Mouse (Mus musculus) layer of hippocampus, adult 2 months (tissue): ENCODE results near the gene Zap70. TPM values are rescaled to one million over a fixed set of nuclear protein-coding genes. Genes with fewer than 3 reads are reported as not detected.

Experiments
- DNase-seq, 2 experiments: peaks; one replicate each; pipeline ENCODE4 v3.0.0; 2022; ENCODE audit warnings: low spot score in 2 of 2
- H3K27ac ChIP-seq: fragments of 200-600 bp; 2 replicates; pipeline ENCODE4 v1.8.1; 2022
- H3K4me3 ChIP-seq: fragments of 200-600 bp; 2 replicates; pipeline ENCODE4 v1.8.1; 2022; ENCODE audit warnings: mild to moderate bottlenecking
- CTCF ChIP-seq: fragments of 200-600 bp; conservative IDR thresholded peaks from 2 replicates; pipeline ENCODE4 v1.8.1; 2022; ENCODE audit warnings: antibody characterized with exemption, mild to moderate bottlenecking, moderate library complexity
- long read RNA-seq, 2 experiments: library from polyadenylated mRNA; stranded (forward); transcript quantifications; one replicate each; pipeline ENCODE4 v2.0.0; 2021; ENCODE audit warnings: borderline mapping rate in 2 of 2
- total RNA-seq, 2 experiments: library from RNA; stranded (reverse); gene quantifications; 2 replicates each; pipeline ENCODE4 v1.2.3; 2021

Zap70 gene
- total RNA-seq = 1 to 10 TPM; 3.9 to 5.0 TPM
- long read RNA-seq, experiment 1, partial matches to known transcripts = 0 of 9 reads
- long read RNA-seq, experiment 1, other reads (novel, unspliced or antisense) = 9 of 9 reads
- long read RNA-seq, experiment 2, partial matches to known transcripts = 2 of 8 reads
- long read RNA-seq, experiment 2, other reads (novel, unspliced or antisense) = 6 of 8 reads

- H3K27ac ChIP-seq = no peak within 1 kb of the TSS
- no peak for TF ChIP-seq CTCF
- DNase-seq = no peak
Observed at GRCm38 (mm10) chr1:36761568-36761967, at the start of gene Zap70. Gene Zap70, plus strand, starts transcription at chr1:36761798.

DNA sequence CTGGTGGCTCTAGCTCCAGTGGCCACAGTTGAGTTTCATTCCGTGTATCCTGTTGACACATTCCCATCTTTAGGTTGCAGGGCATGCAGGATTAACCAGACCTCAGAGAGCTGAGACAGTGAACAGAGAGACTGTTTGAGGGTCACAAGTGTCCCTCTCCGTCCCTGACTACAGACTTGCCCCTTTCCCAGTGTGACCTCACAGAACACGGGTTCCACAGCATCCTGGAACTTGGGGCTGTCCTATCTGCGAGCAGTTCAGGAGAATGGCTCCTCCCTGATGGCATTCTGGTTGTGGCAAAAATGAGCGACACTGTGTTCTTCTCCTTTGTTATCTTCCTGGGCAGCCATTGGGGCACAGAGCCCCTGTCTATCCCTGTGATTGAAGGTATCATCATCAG, 47.3 kb upstream of the Zap70 start, which contains the start of gene Actr1b:
Gene Actr1b, minus strand, starts transcription at position 112 of the 400 bp plus-strand sequence.
- no peak for TF ChIP-seq CTCF
- no peak for DNase-seq

More at GRCm38 (mm10) chr1:36761568-36761967, at the start of gene Zap70:
- no peak within 1 kb of the TSS for H3K4me3 ChIP-seq

DNA sequence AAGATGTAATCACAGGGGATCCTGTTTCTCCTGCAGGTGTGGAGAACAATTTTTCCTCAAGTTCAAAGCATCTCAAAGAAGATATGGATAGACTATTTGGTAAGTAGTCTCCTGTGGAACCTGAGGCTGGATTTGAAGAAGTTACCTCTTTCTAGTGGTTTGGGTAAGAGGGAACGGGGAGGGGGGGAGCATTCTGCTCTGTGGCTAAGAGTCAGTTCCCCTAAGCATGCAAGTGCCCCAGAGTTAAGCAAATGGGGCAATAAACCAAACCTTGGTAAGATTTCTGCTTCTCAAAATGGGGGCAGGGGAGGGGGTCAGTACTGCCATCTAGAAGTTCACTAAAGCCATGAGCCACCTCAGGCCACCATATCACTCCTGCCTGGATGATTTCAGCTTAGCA, 42.8 kb upstream of the Zap70 start:
- no peak overlapping the region for H3K27ac ChIP-seq
- H3K4me3 ChIP-seq = no peak overlapping the region
- TF ChIP-seq CTCF = no peak
- DNase-seq = no peak

More for the DNA sequence above, 47.3 kb upstream of the Zap70 start, which contains the start of gene Actr1b:
- H3K4me3 ChIP-seq = no peak within 1 kb of the TSS
- no peak within 1 kb of the TSS for H3K27ac ChIP-seq

DNA sequence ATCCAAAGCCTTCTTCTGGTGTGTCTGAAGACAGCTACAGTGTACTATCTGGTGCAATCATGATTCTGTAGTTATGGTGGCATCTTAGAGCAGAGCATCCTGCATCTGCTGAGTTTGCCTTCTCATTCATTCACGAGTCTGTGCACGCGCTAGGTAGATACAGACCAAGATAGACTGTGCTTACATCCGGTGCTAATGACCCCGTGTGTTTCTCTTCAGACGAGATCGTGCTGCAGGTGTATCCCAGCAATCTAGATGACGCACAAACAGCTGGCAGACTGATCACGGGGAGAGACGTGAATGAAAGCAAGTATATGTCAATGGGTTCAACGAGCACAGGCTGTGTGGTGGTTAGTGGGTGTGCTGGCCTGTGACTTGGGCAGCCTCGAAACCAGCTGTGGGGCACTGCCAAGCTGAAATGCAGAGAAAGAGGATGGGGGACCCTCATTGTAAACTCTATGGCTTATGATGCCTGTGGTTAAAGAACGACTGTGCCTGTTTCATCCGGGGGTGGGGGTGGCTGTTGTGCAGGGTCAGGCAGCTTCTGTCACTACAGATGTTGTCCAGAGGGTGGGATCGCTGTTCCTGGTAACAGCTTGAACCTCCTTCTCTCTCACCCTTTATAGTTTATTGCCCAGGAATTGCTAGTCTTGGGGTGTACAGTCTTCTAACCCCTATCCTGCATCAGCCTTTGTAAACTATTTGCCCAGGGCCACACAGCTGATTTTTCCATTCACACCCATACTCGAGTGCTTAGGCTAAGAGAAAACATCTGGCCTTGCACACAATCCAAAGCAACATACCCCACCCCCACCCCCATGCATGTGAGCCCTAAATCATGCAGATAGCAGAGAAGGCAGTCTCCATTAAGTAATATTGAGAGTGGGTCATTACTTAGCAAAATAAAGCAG, 38.2 kb upstream of the Zap70 start:
- Histone ChIP-seq H3K4me3 (no peak overlapping the region), H3K27ac (no peak overlapping the region)
- no peak for TF ChIP-seq CTCF
- no peak for DNase-seq

- no peak for DNase-seq
- TF ChIP-seq CTCF = no peak
- Histone ChIP-seq H3K4me3 (no peak overlapping the region), H3K27ac (no peak overlapping the region)
Observed at GRCm38 (mm10) chr1:36724057-36724431, 37.6 kb upstream of the Zap70 start.

DNA sequence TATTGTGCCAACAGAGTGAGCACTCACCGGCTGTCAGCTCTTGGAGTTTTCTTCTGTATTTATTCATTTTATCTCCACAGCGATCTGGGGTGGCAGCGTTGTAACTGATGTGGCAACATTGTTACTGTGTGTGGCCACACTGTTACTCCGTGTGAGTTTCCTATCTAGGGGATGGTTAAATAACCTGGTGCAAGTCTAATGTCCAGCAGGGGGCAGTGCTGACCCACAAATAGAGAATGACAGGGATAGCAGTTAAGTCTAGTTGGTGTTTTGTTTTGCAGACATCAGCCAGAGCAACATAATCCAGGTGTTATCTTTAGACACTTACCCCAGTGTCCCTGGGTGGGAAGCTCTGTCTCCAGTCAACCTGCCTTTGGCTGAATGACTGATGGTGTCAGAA, 24.3 kb upstream of the Zap70 start:
- TF ChIP-seq CTCF = peak; percentile 91
- Histone ChIP-seq H3K4me3 (no peak overlapping the region), H3K27ac (no peak overlapping the region)
- peak; percentile 80 to 85 for DNase-seq

DNA sequence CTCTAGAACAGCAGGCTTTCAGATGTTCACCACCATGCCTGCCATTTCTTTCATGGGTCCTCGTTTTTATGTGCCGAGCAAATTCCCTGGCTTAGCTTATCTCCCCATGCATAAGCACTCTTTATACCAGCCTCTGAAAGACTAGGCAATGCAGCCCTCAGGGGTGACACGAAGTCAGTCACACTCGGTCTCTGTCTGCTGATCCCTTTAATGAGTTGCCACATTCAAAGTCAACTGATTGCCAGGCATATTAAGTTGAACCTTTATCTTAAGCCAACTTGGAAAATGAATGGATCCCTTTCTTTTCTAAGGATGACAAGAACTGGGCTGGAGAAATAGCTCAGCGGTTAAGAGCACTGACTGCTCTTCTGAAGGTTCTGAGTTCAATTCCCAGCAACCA, 22.4 kb upstream of the Zap70 start:
- no peak overlapping the region for H3K4me3 ChIP-seq
- no peak for TF ChIP-seq CTCF
- no peak overlapping the region for H3K27ac ChIP-seq
- no peak for DNase-seq

DNA sequence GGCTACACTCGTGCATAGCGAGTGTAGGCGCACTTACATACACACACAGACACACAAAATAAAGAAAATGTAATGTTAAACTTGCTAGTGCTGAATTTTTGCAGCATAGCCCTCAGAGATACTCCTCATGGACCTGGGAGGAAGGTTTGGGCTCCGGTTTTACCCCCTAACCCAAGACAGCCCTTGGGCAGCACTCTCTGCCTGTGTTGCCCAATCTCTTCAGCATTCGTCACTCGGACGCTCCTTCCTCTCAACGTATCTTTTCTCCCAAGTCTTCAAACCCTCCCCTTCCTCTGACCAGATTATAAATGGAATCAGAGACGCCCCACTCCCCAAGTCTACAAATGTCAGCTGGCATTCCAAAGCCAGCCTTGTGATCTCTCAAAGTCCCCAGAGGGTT, 18.6 kb upstream of the Zap70 start:
- H3K27ac ChIP-seq = no peak overlapping the region
- DNase-seq = no peak
- no peak overlapping the region for H3K4me3 ChIP-seq
- no peak for TF ChIP-seq CTCF

GRCm38 (mm10) chr1:36744268-36744944, 17.2 kb upstream of the Zap70 start:
- Histone ChIP-seq H3K4me3 (peak overlapping the region; percentile 43), H3K27ac (peak overlapping the region; percentile 79)
- DNase-seq = peak; percentile 60 to 72
- TF ChIP-seq CTCF = peak; percentile 90

DNA sequence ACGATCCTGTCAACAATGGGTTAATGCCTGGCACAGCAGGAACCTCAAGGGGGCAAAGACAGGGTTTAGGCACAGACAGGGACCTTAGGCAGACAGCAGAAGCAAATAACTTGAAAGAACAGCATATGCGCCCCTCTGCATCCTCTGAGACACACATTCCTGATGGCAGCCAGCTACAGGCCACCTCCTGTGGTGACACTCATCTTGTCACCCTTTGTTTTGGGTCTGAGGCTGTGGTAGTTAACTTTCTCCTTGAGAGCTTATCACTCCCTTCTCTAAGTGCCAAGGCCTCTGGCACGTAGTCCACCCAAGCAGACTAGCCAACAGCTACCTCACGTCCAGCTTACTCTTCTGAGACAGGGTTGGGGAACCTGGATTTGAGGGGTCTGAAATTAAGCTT, 15.9 kb upstream of the Zap70 start:
- H3K27ac ChIP-seq = no peak overlapping the region
- DNase-seq = no peak
- TF ChIP-seq CTCF = no peak
- H3K4me3 ChIP-seq = no peak overlapping the region

- peak; percentile 69 for TF ChIP-seq CTCF
- Histone ChIP-seq H3K4me3 (no peak overlapping the region), H3K27ac (no peak overlapping the region)
- DNase-seq = no peak
Observed at GRCm38 (mm10) chr1:36746452-36746851, 15.1 kb upstream of the Zap70 start.

GRCm38 (mm10) chr1:36753932-36754675, 7.5 kb upstream of the Zap70 start:
- no peak overlapping the region for H3K27ac ChIP-seq
- TF ChIP-seq CTCF = no peak
- DNase-seq = no peak

More at GRCm38 (mm10) chr1:36753932-36754675, 7.5 kb upstream of the Zap70 start:
- H3K4me3 ChIP-seq = no peak overlapping the region
